8 mouse cellular contexts compared by ENCODE assay signal in the genomic region with DNA sequence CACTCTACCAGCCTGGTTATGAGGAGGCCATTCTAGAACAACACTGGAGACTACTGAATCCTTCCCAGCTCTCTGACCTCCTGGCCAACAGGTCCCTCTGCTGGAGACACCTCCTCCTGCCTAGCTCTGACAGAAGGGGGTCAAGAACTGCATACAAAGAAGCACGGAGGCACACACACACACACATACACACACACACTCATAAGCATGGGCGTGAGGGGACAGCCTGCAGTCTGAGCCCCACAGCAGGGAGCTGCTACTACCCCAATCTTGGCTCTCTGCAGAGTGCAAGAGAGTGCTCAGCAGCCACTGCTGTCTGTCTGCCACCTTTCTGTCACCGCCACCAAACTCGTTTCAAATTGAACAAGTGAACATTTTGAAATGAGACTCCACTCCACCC.
DNase-seq lines count a peak whose midpoint lies in the region; ATAC-seq and TF ChIP-seq lines count a peak whose summit lies in the region.

No protein-coding gene starts in this region.

- no peak overlapping the region for H3K4me3 ChIP-seq in cerebellum, adult 2 months (replicated peaks; ENCODE audit: insufficient read depth, low read depth, low read length)
- H3K4me3 ChIP-seq in midbrain, embryonic 10.5 days = peak overlapping the region; percentile 43; the same call in 1 of the 2 replicates
- H3K4me3 ChIP-seq in left cerebral cortex, adult 2 months = no peak overlapping the region

- TF ChIP-seq CTCF in cerebellum, adult 2 months (IDR thresholded peaks at IDR 0.05; ENCODE audit: borderline replicate concordance, insufficient read depth, low read depth, low read length) = peak; percentile 23; the same call in 1 of the 2 replicates
- TF ChIP-seq CTCF in left cerebral cortex, adult 2 months (IDR thresholded peaks at IDR 0.05) = no peak; the same call in 1 of the 2 replicates

- ATAC-seq in cerebellum, adult (ENCODE audit: insufficient number of reproducible peaks, low FRiP score, low TSS enrichment) = no peak

- no peak for TF ChIP-seq POLR2A in cerebellum, adult 2 months (IDR thresholded peaks at IDR 0.05; ENCODE audit: borderline replicate concordance, insufficient read depth, low read length)

- H3K9me3 ChIP-seq in midbrain, embryonic 10.5 days (replicated peaks) = no peaks in the 10 kb centered on the region

- no peaks in the 10 kb centered on the region; the same call in 1 of the 2 replicates for H3K27me3 ChIP-seq in cerebellum, adult 2 months (ENCODE audit: control insufficient read depth, insufficient read depth, low read length)
- peaks cover 38% of the 10 kb centered on the region for H3K27me3 ChIP-seq in midbrain, embryonic 10.5 days (ENCODE audit: low read depth, poor library complexity, severe bottlenecking)

- no peak overlapping the region for H3K27ac ChIP-seq in cerebellum, adult 2 months (ENCODE audit: insufficient read depth, low read length)
- H3K27ac ChIP-seq in midbrain, embryonic 10.5 days (replicated peaks) = 0 out of 2 replicates have a peak overlapping the region, but pooled peaks have one; percentile 35
- H3K27ac ChIP-seq in left cerebral cortex, adult 2 months = no peak overlapping the region; the same call in 1 of the 2 replicates

- H3K36me3 ChIP-seq in midbrain, embryonic 10.5 days = no peaks in the 10 kb centered on the region

- H3K4me1 ChIP-seq in cerebellum, adult 2 months (ENCODE audit: control insufficient read depth, insufficient read depth, low read length) = peaks cover 17% of the 10 kb centered on the region
- H3K4me1 ChIP-seq in midbrain, embryonic 10.5 days = peaks cover 21% of the 10 kb centered on the region

- intact Hi-C loops in heart, postnatal 14 days (cut with DNase I) = no loop called here
- intact Hi-C loops in left cerebral cortex, adult 2 months (cut with DNase I) = loop anchor here (5.0 kb wide), 1 partner anchor 145 kb away; no protein-coding TSS in a partner anchor

- WGBS in cerebellum, adult 2 months = 4% methylated on average over 4 of the region's 4 CpGs
- 28% methylated on average over 4 of the region's 4 CpGs for WGBS in midbrain, embryonic 10.5 days

- peak; percentile 24 to 42 for DNase-seq in cerebellum, adult 2 months
- peak; percentile 28 to 29 for DNase-seq in cerebellum, postnatal 14 days
- DNase-seq in heart, postnatal 14 days = peak; percentile 22 to 24
- no peak for DNase-seq in midbrain, embryonic 10.5 days (ENCODE audit: low spot score)
- DNase-seq in ovary, postnatal 14 days (ENCODE audit: low spot score) = no peak
- no peak for DNase-seq in kidney, adult 11 months
- no peak for DNase-seq in left cerebral cortex, adult 2 months (ENCODE audit: extremely low spot score in 1 of 2, low spot score in 2 of 2)

Comparison
In these comparisons a context has a peak if more than half of its experiments do, and no peak if none do; other contexts are left out.
1. DNase-seq: peak in cerebellum, adult 2 months (2 of 2), cerebellum, postnatal 14 days (2 of 2) and heart, postnatal 14 days (2 of 2); none in midbrain, embryonic 10.5 days (single experiment), ovary, postnatal 14 days (single experiment), kidney, adult 11 months (single experiment) and left cerebral cortex, adult 2 months (0 of 2).